Mouse (Mus musculus) midbrain, embryonic 11.5 days (tissue): ENCODE data around the gene Ccdc57. TPM values are rescaled to one million over a fixed set of nuclear protein-coding genes. Genes with fewer than 3 reads are reported as not detected.
"Not testable (repeated sequence)": the region's sequence is repeated elsewhere in the genome, so short reads cannot be mapped to it uniquely, and the experiment has no call there.

Source experiments
- ATAC-seq: fragments of 200-750 bp; cut with Nextera tagmentation; 2 replicates; pipeline ENCODE4 v1.8.0; 2017; ENCODE audit warnings: moderate TSS enrichment, moderate library complexity; ENCODE audit not compliant: low FRiP score
- DNase-seq: peaks from one replicate; pipeline ENCODE4 v3.0.0; 2015; ENCODE audit warnings: low spot score; ENCODE audit errors: missing footprints
- H3K27ac ChIP-seq: fragments of 300-500 bp; sonication (generic); 2 replicates; pipeline ENCODE4 v1.5.1; 2014; ENCODE audit warnings: low read depth, low read length
- H3K27me3 ChIP-seq: fragments of 300-500 bp; sonication (generic); 2 replicates; pipeline ENCODE4 v1.6.1; 2014; ENCODE audit warnings: mild to moderate bottlenecking, low read length, moderate library complexity, mixed read lengths; ENCODE audit not compliant: control insufficient read depth, insufficient read depth
- H3K36me3 ChIP-seq: fragments of 300-500 bp; sonication (generic); 2 replicates; pipeline ENCODE4 v1.6.1; 2014; ENCODE audit warnings: mild to moderate bottlenecking, low read length, moderate library complexity, mixed read lengths; ENCODE audit not compliant: control insufficient read depth, insufficient read depth
- H3K4me1 ChIP-seq: fragments of 300-500 bp; sonication (generic); 2 replicates; pipeline ENCODE4 v1.6.1; 2014; ENCODE audit warnings: low read length; ENCODE audit not compliant: control insufficient read depth, insufficient read depth
- H3K4me2 ChIP-seq: fragments of 300-500 bp; sonication (generic); 2 replicates; pipeline ENCODE4 v1.6.1; 2014; ENCODE audit warnings: mild to moderate bottlenecking, moderate library complexity
- H3K4me3 ChIP-seq: fragments of 300-500 bp; sonication (generic); 2 replicates; pipeline ENCODE4 v1.5.1; 2014; ENCODE audit warnings: low read depth, low read length
- H3K9ac ChIP-seq: fragments of 300-500 bp; sonication (generic); 2 replicates; pipeline ENCODE4 v1.6.1; 2014; ENCODE audit warnings: low read length
- H3K9me3 ChIP-seq: fragments of 300-500 bp; sonication (generic); 2 replicates; pipeline ENCODE4 v1.6.1; 2016; ENCODE audit warnings: low read length; ENCODE audit not compliant: control insufficient read depth
- WGBS: fragments of 180-500 bp; shearing (Covaris S2); extraction: QIAGEN DNeasy Blood & Tissue Kit; methylation state at CpG from one replicate; pipeline ENCODE4 v1.1.7; 2014; 5-methylcytosine and 5-hydroxymethylcytosine counted together
- polyA plus RNA-seq: library from polyadenylated mRNA; unstranded; fragments of >200 nt; fragmentation: Nextera tagmentation; extraction: Ambion mirVana; gene quantifications from 2 replicates; pipeline ENCODE4 v1.2.1, GENCODE M21; 2014

Gene Ccdc57
- polyA plus RNA-seq, 1 experiment from 2014 or later, result 4.3 TPM

DNA sequence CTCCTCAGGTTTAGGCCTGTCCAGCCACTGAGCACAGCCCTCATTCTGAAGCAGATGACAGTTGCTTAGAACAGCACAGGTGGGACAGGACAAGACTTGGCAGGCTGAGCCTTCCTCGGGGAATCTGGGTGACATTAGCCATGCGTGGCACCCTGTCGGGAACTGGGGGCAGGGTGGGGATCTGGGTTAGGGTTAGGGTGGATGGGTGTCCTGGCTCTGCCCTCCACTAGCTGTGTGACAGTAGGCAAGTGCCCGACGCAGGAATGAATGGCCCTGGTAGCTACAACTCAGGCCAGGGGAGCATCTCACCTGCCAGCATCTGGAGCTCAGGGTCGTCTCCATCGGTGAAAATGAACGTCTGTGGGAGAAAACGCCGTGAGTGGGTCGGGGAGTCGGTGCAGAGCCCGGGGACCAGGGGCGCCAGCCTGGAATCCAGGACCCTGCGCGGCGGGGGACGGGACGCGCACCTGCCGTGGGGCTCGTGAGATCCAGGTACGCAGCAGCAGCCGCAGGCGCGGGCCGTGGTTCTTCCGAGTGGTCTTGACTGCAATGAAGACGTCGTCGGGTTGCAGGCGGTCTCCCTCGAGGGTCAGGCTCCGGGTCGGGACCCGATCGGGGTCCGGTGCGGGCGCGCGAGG is 149.1 kb downstream of the Ccdc57 start:
- H3K9me3 ChIP-seq, result no peaks in the 10 kb centered on the region
- peak overlapping the region; percentile 97 for H3K4me2 ChIP-seq
- H3K4me3 ChIP-seq, result peak overlapping the region; percentile 99
- H3K27ac ChIP-seq, result peak overlapping the region; percentile 40; the same call in 1 of the 2 replicates
- 2% methylated on average over 42 of the region's 42 CpGs for WGBS
- H3K36me3 ChIP-seq, result no peaks in the 10 kb centered on the region; the same call in 1 of the 2 replicates
- H3K9ac ChIP-seq, result peak overlapping the region; percentile 91
- H3K4me1 ChIP-seq, result peaks cover 15% of the 10 kb centered on the region
- peak; percentile 94 for DNase-seq
- no peaks in the 10 kb centered on the region for H3K27me3 ChIP-seq
- ATAC-seq, result peak; percentile 41; the same call in 1 of the 2 replicates

DNA sequence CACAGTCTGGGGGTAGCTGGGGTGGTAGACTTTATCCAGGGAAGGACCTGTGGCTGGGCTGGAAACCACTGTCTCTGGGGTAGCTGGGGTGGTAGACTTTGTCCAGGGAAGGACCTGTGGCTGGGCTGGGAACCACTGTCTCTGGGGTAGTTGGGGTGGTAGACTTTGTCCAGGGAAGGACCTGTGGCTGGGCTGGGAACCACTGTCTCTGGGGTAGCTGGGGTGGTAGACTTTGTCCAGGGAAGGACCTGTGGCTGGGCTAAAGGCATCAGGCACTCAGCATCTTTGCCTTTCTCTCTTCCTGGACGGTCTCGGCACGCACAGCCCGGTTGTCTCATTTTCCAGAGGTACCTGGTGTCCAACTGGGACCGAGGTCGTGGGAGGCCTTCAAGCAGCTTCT is 151.3 kb downstream of the Ccdc57 start:
- H3K4me1 ChIP-seq, result peaks cover 15% of the 10 kb centered on the region
- not testable (repeated sequence) for ATAC-seq, H3K9ac ChIP-seq, H3K27ac ChIP-seq, DNase-seq, H3K4me3 ChIP-seq, H3K9me3 ChIP-seq, H3K36me3 ChIP-seq, H3K27me3 ChIP-seq, H3K4me2 ChIP-seq
- WGBS, result 93% methylated on average over 6 of the region's 6 CpGs

DNA sequence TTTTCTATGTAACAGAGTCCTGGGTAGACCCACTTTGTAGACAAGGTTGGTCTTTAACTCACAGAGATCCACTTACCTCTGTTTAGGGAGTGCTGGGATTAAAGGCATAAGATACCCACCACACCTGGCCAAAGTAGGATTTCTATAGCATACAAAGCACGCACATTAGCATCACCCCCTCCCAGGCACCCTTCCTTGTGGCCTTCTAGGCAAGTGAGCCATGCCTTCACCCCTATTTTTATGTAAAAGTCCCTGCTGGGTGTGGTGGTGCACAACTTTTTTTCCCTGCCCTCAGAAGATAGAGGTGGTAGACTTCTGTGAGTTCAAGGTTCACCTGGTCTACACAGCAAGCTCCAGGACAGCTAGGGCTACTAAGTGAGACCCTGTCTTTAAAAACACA is 152.8 kb downstream of the Ccdc57 start:
- H3K4me3 ChIP-seq, result no peak overlapping the region
- H3K4me1 ChIP-seq, result peaks cover 9% of the 10 kb centered on the region
- ATAC-seq (no peak), DNase-seq (no peak)
- H3K27me3 ChIP-seq, result no peaks in the 10 kb centered on the region
- 66% methylated on average over 1 of the region's 1 CpGs for WGBS
- no peak overlapping the region for H3K4me2 ChIP-seq
- H3K9me3 ChIP-seq, result no peaks in the 10 kb centered on the region
- no peak overlapping the region for H3K9ac ChIP-seq
- no peak overlapping the region for H3K27ac ChIP-seq
- no peaks in the 10 kb centered on the region; the same call in 1 of the 2 replicates for H3K36me3 ChIP-seq

DNA sequence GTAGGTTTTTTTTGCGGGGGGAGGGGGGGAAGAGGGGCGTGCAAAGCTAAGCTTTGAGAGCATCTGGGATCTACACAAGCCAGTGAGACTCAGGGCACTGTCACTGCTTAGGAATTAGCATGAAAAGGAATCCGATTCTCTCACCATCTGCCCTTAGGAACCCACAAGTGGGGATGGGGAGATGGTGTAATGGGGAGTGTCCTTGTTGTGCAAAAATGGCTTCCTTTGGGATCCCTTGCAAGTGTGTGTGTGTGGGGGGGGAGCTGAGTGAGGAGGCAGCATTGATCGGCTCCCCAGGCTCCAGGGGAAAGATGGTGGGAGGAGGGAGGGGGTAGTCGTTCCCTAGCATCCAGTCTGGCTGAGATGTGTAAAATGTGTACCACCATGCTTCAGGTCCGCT is 155.5 kb downstream of the Ccdc57 start:
- Histone ChIP-seq H3K4me2 (no peak overlapping the region), H3K36me3 (no peaks in the 10 kb centered on the region; the same call in 1 of the 2 replicates), H3K9me3 (no peaks in the 10 kb centered on the region), H3K27ac (no peak overlapping the region), H3K9ac (no peak overlapping the region), H3K4me1 (no peaks in the 10 kb centered on the region; the same call in 1 of the 2 replicates), H3K4me3 (no peak overlapping the region), H3K27me3 (no peaks in the 10 kb centered on the region)
- WGBS, result 36% methylated on average over 6 of the region's 6 CpGs
- ATAC-seq (no peak), DNase-seq (peak; percentile 61)

Other genes with a start within 250 kb of the Ccdc57 start
- 119 and 131 TPM in 2 replicates for gene Cenpx, start 219.1 kb downstream of the Ccdc57 start, polyA plus RNA-seq
- 30.9 TPM in 2 replicates for gene Lrrc45, start 218.9 kb downstream of the Ccdc57 start, polyA plus RNA-seq
- gene Rac3, start 211.4 kb downstream of the Ccdc57 start, polyA plus RNA-seq, result 9.9 and 12.3 TPM in 2 replicates
- 10.6 and 12.4 TPM in 2 replicates for gene Dcxr, start 205.6 kb downstream of the Ccdc57 start, polyA plus RNA-seq
- gene Cbr2, start 200.8 kb downstream of the Ccdc57 start, polyA plus RNA-seq, result 1.00 and 1.1 TPM in 2 replicates
- 8.2 and 9.1 TPM in 2 replicates for gene Hmga1b, start 170.1 kb downstream of the Ccdc57 start, polyA plus RNA-seq
- 28.2 and 30.6 TPM in 2 replicates for gene Rfng, start 148.7 kb downstream of the Ccdc57 start, polyA plus RNA-seq
- gene Gps1, start 148.6 kb downstream of the Ccdc57 start, polyA plus RNA-seq, result 254 and 269 TPM in 2 replicates
- gene Dus1l, start 136.5 kb downstream of the Ccdc57 start, polyA plus RNA-seq, result 73.6 and 76.9 TPM in 2 replicates
- 80.8 and 94.6 TPM in 2 replicates for gene Fasn, start 108.3 kb downstream of the Ccdc57 start, polyA plus RNA-seq
- 24.1 and 30.4 TPM in 2 replicates for gene Slc16a3, start 15.6 kb upstream of the Ccdc57 start, polyA plus RNA-seq
- 60.9 and 71.3 TPM in 2 replicates for gene Csnk1d, start 58.5 kb upstream of the Ccdc57 start, polyA plus RNA-seq
- not detected in 2 replicates for gene Cd7, start 106.5 kb upstream of the Ccdc57 start, polyA plus RNA-seq
- gene Sectm1b, start 130.7 kb upstream of the Ccdc57 start, polyA plus RNA-seq, result not detected in 2 replicates
- not detected in 2 replicates for gene Sectm1a, start 148.3 kb upstream of the Ccdc57 start, polyA plus RNA-seq
- not detected in 2 replicates for gene Tex19.2, start 185.8 kb upstream of the Ccdc57 start, polyA plus RNA-seq
- 0.08 TPM in 1 of 2 replicates, not detected in the other for gene Tex19.1, start 213.3 kb upstream of the Ccdc57 start, polyA plus RNA-seq
- 0.12 TPM in 1 of 2 replicates, not detected in the other for gene Uts2r, start 227.4 kb upstream of the Ccdc57 start, polyA plus RNA-seq